Mouse (Mus musculus): ENCODE data around the gene Ndufaf8.
A peak's percentile ranks its signal among the peaks of the same experiment; 100 is the strongest.

Gene Ndufaf8

DNA sequence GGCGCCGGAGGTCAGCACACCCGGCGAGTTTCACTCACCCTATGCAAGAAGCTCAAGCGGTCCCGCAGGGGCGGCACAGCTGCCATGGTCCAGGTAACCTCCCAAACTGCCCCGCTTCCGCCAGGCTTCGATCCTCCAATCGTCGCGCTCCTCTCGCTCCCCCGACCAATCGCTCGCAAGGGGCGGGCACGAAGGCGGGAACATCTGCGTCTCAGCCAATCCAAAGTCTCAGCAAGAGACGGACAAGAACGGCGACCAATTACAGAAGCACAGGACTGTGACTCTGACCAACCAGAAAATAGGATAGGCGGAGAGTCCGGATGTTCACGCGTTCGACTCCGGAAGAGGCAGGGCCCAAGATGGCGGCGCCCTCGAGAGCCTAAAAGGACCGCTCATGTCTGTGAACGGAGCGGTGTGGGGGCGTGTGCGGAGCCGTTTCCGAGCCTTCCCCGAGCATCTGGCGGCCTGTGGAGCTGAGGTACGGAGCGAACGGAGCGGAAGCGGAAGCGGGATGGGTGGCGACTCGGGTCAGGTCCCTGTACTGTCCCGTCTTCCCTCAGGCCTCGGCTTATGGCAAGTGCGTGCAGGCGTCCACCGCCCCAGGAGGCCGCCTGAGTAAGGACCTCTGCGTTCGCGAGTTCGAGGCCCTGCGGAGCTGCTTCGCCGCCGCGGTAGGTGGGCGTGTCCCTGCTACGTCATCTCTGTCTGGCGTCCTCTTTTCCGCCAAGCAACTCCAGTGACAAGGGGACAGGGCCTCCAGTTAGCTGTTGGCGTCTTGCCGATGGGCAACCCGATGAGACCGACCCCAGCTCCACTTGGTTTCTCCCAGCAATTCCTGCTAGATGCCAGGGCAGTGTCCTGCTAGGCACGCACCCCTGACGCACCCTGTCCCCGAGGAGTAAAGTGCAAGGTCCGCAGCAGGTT lies at the start of gene Ndufaf8, which contains the start of gene Tepsin:
Gene Ndufaf8 (plus strand): TSS at position 341 of the 924 bp plus-strand sequence.
Gene Tepsin (minus strand): TSS at position 144 of the 924 bp plus-strand sequence.
- DNase-seq (ENCODE audit: low spot score), result peak; percentile 98

DNA sequence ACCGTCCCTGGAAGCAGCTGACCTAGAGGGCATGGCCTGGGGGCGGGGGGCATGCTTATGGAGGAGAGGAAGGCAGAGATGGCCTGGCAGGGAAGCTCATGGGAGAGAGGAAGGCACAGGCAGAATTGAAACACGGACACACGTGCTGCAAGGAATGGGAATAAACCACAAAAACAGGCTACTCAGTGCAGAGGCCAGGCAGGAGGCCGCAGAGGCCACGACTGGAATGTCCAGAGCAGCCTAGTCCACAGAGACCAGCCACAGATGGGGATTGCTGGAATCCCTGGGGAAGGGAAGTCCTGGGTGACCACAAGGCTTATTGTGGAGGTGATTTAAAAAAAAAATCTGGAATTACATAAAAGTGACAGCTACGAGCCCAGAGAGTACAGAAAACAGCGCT lies 49.7 kb upstream of the Ndufaf8 start:
- no peak for DNase-seq (ENCODE audit: low spot score)

DNA sequence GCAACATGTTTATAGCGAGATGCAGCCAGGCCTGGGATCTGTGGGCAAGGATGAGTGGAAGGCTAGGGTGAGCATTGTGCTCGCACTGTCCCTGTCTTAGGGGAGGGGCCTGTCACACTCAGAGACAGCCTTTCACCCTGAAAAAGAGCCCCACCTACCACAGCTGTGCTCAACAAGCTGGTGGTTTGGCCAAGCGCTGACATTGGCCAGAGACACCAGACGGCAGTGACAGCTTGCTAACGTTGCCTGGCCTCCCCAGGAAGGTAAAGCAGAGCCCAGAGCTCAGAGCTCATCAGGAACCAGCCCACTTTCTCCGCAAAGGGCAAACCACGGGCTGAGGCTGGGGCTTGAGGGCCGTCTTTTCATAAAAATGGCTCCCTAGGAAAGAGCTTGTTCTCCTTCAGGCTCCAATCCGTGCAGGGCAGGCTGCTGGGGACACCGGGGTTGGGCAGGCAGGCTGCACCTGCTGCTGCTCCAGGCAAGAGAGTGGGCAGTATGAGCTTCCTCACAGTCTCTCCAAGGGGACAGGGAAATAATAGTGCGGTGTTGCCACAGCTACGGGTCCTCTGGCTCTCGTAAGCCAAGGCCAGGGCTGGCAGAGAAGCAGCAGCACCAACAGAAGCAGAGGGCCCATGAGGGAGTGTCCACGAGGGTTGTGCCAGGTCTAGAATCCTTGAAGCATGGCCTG lies 47.5 kb upstream of the Ndufaf8 start:
- no peak for DNase-seq (ENCODE audit: low spot score)

DNA sequence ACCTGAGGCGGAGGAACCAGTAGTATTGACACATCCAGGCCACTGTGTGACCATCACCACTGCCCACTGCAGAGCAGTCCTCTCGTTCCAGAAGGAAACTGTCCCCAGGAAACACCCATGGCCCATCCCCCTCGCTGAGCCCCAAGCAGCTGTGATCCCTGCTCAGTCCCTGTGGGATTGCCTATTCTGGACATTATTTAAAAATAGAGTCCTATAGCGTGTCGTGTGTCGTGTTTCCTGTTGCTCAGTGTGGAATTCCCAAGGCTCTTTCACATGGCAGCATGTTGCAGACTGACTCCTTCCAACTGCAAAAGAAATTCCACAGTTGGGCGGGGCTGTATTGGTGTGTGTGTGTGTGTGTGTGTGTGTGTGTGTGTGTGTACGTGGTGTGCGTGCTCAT lies 46.5 kb upstream of the Ndufaf8 start:
- no peak for DNase-seq (ENCODE audit: low spot score)

DNA sequence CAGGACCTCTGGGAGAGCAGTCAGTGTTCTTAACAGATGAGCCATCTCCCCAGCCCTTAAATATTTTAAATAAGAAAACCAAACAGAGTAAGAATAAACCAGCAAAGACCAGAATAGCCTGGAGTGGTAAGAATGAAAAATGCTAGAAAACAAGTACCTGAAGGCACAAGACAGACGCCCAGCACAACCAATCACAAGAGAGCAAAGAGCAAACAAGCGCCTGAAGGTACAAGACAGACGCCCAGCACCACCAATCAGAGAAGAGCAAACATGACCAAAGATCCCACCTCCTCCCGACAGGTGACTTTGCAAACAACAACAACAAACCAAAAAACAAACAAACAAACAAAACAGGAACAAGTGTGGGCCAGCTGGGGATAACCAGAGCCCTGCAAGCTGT lies 44.9 kb upstream of the Ndufaf8 start:
- DNase-seq (ENCODE audit: low spot score), result no peak

DNA sequence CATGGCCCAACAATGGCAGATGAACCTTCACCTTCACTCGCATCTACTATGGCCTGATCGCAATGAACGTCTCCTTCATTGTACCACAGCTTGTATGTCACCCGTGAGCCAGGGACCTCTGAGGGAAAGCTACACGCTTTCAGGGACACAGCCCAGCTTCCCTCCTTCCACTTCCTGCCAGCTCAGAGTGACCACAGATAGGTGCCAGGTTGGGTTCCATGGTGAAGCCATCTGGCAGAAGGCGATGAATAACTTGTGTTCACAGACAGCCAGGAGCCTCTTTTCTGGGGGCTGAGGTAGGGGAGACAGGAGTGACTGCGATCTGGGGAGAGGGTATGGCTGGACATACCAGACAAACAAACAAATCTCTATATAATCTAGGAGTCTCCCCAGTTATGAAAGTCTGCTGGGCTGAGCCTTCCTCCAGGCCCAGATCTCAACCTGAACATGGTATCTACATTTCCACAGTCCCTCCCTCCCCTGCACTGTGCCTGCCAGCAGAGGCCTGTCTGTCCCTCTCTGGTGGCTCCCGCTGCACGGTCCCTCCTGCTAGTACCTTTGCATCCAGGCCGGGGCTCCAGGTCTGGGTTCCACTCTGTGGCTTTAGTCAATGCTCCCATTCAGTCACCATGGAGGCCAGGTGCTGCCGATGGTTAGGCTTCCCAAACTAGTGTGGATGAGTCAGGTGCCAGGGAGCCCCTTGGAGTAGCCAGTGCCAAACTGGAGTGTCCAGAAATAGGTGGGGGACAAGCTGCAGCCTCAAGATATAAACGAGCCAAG lies 42.6 kb upstream of the Ndufaf8 start:
- DNase-seq (ENCODE audit: low spot score), result no peak

DNA sequence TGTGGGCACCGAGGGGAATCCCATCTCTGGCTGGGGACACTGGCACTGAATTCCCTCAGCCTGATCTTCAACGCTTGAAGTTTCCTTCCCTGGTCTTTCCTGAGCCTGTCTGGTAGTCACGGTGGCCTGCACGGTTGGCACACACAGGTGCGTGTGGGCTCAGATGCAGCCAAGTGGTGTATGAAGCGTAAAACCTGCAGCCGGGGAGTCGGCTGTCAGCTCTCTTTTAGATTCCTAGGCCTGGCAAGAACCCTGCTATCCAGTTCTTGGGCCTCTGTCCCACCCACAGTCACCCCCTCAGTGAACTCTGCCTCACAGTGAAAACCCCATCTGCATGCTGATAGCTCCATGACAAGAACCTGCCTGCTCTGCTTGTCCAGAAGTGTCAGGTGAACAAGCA lies 38.1 kb upstream of the Ndufaf8 start:
- no peak for DNase-seq (ENCODE audit: low spot score)

DNA sequence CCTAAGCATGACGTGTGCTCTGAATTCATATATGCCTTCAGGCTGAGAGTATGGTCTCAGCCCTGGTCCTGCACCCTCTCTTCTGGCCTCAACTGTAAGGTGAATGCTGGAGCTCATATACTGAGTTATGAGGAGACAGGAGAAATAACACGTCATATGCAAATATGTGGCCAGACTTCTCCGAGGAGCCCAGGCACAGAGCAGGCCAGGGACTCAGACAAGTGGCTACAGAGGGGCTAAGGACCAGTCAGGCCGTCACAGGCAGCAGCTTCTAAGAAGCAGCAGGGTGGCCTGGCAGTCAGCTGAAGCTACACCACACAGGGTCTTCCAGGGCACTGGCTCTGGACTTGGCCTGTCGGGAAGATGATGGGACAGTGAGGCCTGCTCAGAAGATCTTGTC lies 35.4 kb upstream of the Ndufaf8 start:
- no peak for DNase-seq (ENCODE audit: low spot score)

DNA sequence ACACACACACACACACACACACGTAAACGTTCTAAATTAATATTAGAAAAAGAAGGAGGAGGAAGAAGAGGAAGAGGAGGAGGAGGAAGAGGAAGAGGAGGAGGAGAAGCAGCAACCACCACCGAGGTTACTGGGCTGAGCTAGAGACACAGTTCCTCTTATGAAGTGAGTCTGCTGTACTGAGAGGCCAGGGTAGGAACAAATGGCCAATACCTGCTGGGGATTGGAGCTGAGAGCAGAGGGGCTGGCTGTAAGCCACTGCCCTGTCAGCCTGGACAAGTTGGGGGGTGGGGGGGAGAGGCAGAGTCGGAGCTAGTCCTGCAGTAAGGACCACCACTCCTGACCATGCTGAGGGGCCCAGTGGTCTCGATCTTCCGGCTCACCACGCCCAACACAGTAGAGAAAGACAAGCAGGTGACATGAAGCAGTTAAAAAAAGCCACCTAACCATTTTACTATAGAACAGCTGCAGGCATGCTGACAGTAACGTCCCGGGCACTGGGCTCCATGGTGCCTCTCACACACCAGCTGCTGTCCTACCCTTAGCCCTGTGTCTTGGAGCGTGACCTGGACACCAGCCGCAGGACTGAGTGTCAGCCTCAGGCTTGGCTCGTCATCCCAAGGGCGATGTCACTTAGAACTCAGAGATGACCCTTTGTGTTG lies 34.6 kb upstream of the Ndufaf8 start:
- DNase-seq (ENCODE audit: low spot score), result no peak

DNA sequence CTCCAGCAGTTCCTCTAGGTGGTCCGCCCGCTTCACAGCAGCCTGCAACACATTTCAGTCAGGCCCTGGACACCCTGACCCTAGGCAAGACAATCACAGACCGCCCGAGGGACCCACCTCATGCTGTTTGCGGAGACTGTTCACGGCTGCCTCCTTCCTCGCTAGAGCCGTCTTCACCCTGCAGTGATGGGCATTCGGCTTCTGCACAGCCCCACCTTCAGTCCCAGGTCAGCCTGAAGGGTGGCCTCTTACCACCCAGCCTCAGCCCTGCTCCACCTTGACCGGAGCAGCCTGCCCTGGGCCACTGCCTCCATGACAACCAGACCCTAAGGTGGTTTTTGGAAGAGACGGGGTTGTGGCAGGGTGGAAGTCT lies 34.1 kb upstream of the Ndufaf8 start:
- DNase-seq (ENCODE audit: low spot score), result no peak

DNA sequence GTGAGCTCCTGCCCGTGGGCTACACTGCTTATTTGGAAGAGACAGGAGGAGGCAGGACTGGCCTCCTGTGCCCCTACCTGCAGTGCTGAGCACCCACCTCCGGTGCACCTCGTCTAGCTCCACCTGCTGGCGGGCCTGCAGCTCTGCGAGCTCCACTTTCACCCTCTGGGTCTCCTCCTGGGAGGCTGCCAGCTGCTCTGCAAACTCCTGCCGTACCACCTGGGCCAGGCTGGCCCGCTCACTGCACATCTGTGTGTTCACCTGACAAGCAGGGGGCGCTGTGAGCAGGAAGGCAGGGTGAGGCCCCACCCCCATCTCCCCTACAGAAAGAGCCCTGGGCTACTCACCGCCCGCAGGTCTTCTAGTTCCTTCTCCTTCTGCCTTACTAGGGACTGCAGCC lies 33.4 kb upstream of the Ndufaf8 start:
- DNase-seq (ENCODE audit: low spot score), result peak; percentile 30

DNA sequence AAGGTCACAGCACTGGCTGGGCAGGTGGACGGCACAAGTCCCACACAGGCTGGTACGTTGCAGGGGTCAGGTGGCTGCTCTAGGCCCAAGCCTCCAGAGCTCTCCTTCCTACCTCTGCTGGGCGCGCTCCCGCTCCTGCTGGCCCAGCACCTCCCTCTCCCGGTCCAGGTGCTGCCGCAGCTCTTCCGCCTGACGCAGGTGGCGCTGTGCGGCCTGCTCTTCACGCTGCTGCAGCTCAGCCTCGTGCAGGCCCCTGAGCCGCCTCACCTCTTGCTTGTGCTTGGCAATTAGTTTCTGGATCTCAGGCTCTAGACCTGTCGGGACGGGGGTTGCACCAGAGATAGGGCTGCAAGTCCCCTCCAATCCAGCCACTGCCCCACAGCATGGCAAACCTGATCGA lies 30.9 kb upstream of the Ndufaf8 start:
- DNase-seq (ENCODE audit: low spot score), result no peak

DNA sequence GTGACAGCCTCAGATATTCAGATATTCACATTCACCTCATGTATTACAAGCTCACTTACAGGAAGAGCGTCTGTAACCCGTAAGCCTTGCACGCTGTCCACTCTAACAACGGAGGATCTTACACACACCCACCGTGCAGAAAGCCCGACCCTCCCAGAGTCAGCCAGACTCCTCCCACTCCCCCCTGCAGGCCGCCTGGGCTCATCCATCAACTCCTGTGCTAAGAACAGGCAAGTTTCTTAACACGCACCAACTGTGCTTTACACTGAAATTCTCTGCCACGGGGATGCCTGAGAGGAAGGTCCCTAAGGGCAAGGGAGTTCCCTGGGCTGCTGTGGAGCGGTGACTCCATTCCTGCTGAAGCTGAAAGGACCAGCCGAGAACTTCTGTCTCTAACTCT lies 29.5 kb upstream of the Ndufaf8 start:
- peak; percentile 61 for DNase-seq (ENCODE audit: low spot score)

DNA sequence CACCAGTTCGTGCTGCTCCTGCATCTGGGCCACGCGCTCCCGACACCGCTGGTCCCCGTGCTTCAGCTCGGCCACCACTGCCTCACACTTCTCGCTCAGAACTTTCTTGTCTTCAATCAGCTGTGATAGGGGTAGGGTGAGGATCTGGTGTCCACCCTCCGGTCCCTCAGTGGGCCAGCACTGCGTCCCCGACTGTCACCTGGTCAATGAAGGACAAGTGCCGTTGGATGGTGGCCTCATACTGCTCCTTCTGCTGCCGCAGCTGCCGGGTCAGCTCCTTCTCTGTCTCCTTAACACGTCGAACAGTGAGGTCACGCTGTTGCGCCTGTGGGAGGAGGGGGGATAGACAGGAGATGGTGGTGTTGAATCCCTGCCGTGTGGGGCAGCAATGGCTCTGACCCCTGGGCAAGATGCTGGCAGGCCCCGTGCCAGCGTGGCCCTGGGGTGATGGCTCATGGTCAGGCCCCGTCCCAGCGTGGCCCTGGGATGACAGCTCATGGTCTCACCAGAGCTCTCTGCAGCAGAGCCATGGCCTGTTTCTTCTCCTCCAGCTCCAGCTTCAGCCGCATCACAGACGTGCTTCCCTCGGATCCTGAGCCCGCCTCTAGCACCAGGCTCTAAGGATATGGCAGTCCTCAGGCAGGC lies 28.3 kb upstream of the Ndufaf8 start:
- no peak for DNase-seq (ENCODE audit: low spot score)

DNA sequence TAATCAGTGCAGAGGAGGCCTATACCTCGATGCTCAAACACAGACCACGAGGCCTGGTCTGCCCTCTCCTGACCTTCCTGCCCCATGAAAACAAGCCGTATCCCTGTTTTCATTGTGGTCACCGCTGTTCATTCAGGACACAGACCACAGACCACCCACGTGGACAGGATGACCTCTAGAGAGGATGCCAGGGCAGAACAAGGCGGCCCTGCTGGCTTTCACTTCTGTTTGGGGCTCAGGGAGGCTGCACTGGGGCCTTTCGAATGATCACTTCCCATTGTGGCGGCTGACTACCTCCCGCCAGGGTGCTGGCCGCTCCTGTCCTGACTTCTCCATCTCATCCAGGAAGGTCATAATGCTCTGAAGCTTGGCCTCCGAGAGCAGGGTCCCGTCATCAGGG lies 27.7 kb upstream of the Ndufaf8 start:
- DNase-seq (ENCODE audit: low spot score), result peak; percentile 64

DNA sequence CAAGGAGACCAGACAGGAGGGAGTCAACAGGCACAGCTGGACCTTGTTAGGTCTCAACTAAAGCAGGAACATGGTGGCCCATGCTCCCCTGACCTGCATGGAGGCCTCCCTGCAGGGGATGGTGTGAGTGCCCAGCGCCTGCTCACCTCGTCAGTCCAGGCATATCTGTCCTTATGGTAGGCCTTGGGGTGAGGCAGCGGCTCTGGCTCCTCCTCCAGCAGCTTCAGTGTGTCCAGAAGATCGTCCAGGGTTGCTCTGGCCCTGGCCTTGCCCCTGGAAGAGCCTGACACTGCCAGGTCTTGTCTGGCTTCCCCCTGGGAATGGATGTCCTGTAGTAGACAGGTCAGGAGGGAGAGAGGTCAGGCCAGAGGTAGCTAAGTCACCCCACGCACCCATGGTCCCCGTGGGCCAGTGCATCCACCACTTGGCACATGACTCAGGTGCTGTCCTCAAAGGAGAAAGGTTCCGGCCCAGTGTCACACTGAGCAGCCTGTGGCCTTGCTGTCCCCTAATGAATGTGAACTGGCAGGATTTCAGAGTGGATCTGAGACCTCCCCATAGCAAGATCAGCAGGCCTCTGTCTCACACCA lies 26.9 kb upstream of the Ndufaf8 start:
- no peak for DNase-seq (ENCODE audit: low spot score)

DNA sequence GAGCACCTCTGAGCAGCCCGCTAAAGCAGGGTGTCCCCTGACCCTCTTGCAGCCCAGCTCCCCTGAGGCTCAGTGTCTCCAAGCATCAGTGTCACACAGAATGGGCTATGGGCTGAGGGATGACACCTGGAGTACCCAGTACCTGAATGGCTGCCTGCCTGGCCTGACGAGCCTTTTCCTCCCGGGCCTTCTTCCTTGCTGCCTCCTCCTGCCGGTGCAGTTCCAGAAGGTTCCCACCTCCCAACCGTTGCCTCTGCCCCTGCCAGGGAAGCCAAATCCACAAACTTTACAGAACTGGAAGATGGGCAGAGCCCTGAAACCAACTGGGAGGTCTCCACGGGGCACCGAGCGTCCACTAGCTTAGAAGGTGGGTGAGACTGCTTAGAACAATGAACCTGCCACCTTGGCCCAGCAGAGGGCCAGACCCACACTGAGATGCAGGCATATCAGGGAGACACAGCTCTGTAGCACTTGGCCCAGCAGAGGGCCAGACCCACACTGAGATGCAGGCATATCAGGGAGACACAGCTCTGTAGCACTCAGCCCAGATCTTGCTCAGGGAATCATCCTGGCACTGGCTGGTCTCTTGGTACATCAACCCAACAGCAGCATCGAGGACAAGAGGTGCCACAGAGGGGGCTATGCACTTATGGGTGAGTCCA lies 25.6 kb upstream of the Ndufaf8 start:
- DNase-seq (ENCODE audit: low spot score), result no peak

DNA sequence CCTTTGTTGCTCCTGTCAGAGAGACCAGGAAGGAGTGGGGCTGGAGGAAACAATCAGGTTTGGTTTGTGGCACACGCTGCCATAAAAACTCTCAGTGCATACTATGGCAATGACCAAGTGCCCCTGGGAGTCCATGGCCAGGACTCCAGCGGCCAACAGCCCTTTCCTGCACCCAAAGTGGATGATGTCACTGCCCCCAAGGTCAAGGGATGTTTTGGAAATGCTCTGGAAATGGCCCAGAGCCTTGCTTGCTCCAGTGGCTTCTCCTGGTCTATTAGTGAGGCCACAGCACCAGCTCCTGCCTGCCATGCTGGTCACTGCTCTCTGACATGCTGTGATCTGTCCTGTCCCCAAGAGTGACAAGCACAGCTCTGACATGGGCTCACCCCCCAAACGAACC lies 22.5 kb upstream of the Ndufaf8 start:
- DNase-seq (ENCODE audit: low spot score), result no peak

DNA sequence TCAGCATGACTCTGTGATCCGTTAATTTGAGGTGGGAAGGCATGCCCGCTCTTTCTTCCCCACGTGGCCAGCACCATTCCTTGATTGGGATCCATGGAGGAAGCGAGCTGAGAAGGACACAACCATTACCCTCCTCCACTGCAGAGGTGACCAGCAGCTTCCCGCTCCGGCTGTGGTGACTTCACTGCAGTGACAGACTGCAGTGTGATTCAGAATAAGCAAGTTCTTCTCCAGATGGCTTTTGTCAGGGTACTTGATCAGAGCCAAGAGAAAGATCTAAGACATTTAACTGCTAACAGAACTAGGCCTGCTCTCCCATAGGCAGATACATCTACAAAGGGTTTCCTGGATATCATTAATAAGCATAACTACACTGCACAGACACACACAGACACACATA lies 18.4 kb upstream of the Ndufaf8 start:
- DNase-seq (ENCODE audit: low spot score), result no peak

DNA sequence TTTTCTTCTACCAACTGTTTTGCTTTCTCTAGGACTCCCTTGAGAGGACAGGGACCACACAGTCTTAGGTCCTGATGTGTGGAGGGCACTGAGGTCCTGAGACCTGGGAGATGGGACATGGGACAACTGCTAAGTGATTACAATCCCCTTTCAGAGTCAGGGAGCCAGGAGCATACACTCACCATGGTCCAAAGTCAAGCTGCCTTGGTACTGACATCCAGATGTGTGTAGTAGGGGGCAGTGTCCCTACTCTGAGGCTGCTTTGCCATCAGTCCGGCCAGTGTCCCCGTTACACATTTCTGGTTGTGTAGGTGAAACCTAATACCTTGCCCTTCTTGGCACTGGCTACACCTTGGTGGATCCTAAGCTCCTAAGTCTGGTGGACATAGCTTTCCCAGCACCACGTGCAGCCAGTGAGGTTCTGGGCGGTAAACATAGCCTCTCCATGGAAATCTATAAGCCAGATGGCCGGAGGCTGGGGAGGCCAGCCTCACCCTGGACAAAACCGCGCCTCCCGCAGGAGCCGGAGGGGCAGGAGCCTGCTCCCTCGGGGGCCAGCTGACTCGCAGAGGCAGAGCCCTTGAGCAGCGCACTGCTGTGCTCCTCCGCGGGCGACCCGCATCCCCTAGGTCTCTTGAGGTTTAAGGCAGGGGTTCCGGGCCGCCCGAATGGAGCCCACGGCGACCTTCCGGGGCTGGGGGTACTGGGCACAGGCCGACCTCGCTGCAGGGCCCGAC lies 12.7 kb upstream of the Ndufaf8 start:
- peak; percentile 53 for DNase-seq (ENCODE audit: low spot score)

Data from embryo, embryonic 10.5 days (tissue).